Mouse (Mus musculus) myocyte (in vitro differentiated cells): ENCODE results near the gene Abhd17a.

Experiments used
- E2F4 ChIP-seq: IDR thresholded peaks from one replicate; pipeline ENCODE4 v1.6.1; 2011; ENCODE audit warnings: mild to moderate bottlenecking, control low read depth, moderate library complexity; ENCODE audit not compliant: insufficient read depth
- MAX ChIP-seq: IDR thresholded peaks from one replicate; pipeline ENCODE4 v1.6.1; 2011; ENCODE audit warnings: low read depth, mild to moderate bottlenecking, control low read depth
- MYOD1 ChIP-seq, 3 experiments: IDR thresholded peaks; one replicate each; pipeline ENCODE4 v1.6.1; 2011; ENCODE audit warnings: control low read depth in 2 of 3, low read depth in 2 of 3, mild to moderate bottlenecking in 2 of 3, moderate library complexity in 1 of 3; ENCODE audit not compliant: insufficient read length in 2 of 3, control insufficient read depth in 1 of 3
- POLR2A ChIP-seq: IDR thresholded peaks from one replicate; pipeline ENCODE4 v1.6.1; 2011; ENCODE audit warnings: low read depth, mild to moderate bottlenecking, control low read depth, moderate library complexity; ENCODE audit not compliant: insufficient read length
- POLR2AphosphoS2 ChIP-seq: IDR thresholded peaks from one replicate; pipeline ENCODE4 v1.6.1; 2011; ENCODE audit warnings: low read depth, control low read depth; ENCODE audit not compliant: insufficient read length
- REST ChIP-seq: IDR thresholded peaks from one replicate; pipeline ENCODE4 v1.6.1; 2011; ENCODE audit warnings: mild to moderate bottlenecking, control low read depth, moderate library complexity; ENCODE audit not compliant: insufficient read depth, insufficient read length
- SRF ChIP-seq: IDR thresholded peaks from one replicate; pipeline ENCODE4 v1.6.1; 2011; ENCODE audit warnings: low read depth; ENCODE audit not compliant: control insufficient read depth, insufficient read length
- USF1 ChIP-seq: IDR thresholded peaks from one replicate; pipeline ENCODE4 v1.6.1; 2011; ENCODE audit warnings: low read depth, mild to moderate bottlenecking, control low read depth, moderate library complexity

DNA sequence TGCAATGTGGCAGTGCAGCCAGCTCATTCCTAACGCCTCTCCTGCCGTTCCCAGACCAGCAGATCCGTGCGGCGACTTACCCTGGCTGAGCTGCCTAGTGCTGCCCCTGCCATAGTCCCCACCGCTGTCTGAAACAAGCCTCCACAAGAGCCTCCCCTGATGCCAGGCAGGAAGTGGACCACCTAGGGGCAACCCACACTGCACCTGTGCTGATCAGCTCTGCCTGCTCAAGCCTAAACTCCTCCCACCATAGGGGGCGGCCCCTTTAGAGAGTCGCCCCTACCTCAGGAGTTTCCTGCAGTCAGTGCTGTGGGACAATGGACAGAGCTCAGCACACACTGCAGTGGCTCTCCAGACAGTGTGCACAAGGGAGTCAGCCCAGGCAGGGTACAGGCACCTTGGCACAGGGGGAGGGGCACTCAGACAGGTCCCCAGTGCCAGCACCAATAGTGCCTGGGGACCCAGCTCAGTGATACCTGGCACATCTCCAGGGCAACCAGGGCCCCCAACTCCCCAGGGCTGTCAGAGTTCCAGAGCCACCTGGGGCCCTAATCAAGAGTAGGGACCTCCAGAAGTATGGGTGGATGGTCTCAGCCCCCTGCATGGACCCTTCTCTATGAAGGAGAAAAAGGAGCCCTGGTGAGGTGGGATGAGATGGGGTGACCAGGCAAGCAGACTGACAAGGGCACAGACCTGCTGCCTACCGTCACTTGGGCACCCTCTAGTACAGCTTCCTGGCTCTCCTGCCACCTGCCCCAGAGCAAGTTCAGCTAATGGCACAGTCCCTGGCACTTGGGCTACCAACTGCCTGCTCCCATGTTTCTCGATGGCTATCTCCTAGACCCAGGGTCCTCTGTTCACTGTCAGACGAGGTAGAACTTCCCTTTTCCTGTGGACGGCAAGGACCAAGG is 5.2 kb downstream of the Abhd17a start:
- TF ChIP-seq POLR2A: no peak
- no peak for TF ChIP-seq POLR2AphosphoS2
- no peak for TF ChIP-seq REST
- no peak for TF ChIP-seq MAX
- TF ChIP-seq E2F4: no peak
- no peak for TF ChIP-seq USF1
- no peak for TF ChIP-seq SRF
- TF ChIP-seq MYOD1 (IDR thresholded peaks at IDR 0.05; ENCODE audit: control insufficient read depth in 1 of 3, insufficient read length in 2 of 3, low read depth in 2 of 3): no peak
